Mouse (Mus musculus) kidney, embryonic 15.5 days (tissue): ENCODE data around the gene Dnm3. TPM values are rescaled to one million over a fixed set of nuclear protein-coding genes. Genes with fewer than 3 reads are reported as not detected.

Experiments used
- ATAC-seq: fragments of 200-750 bp; cut with Nextera tagmentation; replicated peaks from 2 replicates; pipeline ENCODE4 v1.8.0; 2017; ENCODE audit warnings: moderate TSS enrichment; ENCODE audit not compliant: low FRiP score
- H3K27ac ChIP-seq: fragments of 300-500 bp; sonication (generic); 2 replicates; pipeline ENCODE4 v1.5.1; 2015; ENCODE audit warnings: mild to moderate bottlenecking, inconsistent platforms
- H3K27me3 ChIP-seq: fragments of 300-500 bp; sonication (generic); 2 replicates; pipeline ENCODE4 v1.6.1; 2015; ENCODE audit warnings: inconsistent platforms
- H3K36me3 ChIP-seq: fragments of 300-500 bp; sonication (generic); 2 replicates; pipeline ENCODE4 v1.6.1; 2015; ENCODE audit warnings: inconsistent platforms
- H3K4me1 ChIP-seq: fragments of 300-500 bp; sonication (generic); 2 replicates; pipeline ENCODE4 v1.6.1; 2015; ENCODE audit warnings: inconsistent platforms
- H3K4me2 ChIP-seq: fragments of 300-500 bp; sonication (generic); 2 replicates; pipeline ENCODE4 v1.6.1; 2015; ENCODE audit warnings: moderate library complexity, mild to moderate bottlenecking, inconsistent platforms
- H3K4me3 ChIP-seq: fragments of 300-500 bp; sonication (generic); replicated peaks from 2 replicates; pipeline ENCODE4 v1.5.1; 2015; ENCODE audit warnings: mild to moderate bottlenecking, inconsistent platforms
- H3K9ac ChIP-seq: fragments of 300-500 bp; sonication (generic); 2 replicates; pipeline ENCODE4 v1.6.1; 2015; ENCODE audit warnings: mild to moderate bottlenecking, inconsistent platforms
- H3K9me3 ChIP-seq: fragments of 300-500 bp; sonication (generic); replicated peaks from 2 replicates; pipeline ENCODE4 v1.6.1; 2016; ENCODE audit warnings: inconsistent platforms
- WGBS: fragments of 180-500 bp; shearing (Covaris S2); methylation state at CpG from one replicate; pipeline ENCODE4 v1.1.7; 2015; ENCODE audit warnings: mixed read lengths; 5-methylcytosine and 5-hydroxymethylcytosine counted together
- polyA plus RNA-seq: library from polyadenylated mRNA; unstranded; fragments of >200 nt; fragmentation: Nextera tagmentation; extraction: Ambion mirVana; gene quantifications from 2 replicates; pipeline ENCODE4 v1.2.1, GENCODE M21; 2015

Dnm3 gene
- polyA plus RNA-seq, 1 experiment from 2014 or later = 7.6 TPM

DNA sequence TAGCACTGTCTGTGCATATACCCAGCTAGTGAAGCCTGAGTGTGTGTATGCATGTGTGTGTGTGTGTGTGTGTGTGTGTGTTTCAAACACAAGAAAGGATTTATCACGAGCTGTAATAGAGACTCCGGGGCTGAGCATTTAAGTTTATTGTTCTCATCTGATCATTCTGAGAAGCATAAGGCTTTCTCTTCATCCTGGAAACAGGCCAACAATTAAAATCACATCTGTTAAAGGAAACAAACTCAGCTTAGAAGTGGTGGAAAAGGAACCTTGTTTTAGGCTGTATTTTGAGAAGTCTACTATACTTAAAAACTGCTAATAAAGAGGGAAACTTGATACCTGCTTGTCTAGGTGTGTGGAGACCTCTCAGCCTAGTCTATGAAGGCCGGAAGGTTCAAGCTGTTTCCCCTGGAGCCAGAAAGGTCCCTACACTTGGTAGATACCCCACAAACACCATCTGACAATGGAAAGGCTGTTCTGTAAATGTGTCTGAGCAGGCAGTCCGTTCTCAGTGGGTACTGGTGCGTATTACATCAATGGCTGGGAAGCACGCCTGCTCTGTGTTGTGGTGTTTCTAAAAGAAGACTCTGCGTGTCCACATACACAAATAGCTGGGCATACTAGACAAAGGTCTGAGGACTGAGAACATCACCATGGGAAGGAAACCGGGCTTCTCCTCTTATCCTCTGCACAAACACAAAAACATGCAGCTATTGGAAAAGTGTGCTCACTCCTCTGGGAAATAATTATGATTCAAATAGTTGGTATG lies 290.3 kb downstream of the Dnm3 start:
- Histone ChIP-seq H3K4me2 (peak overlapping the region; percentile 17; the same call in 1 of the 2 replicates), H3K27ac (peak overlapping the region; percentile 95)
- 27% methylated on average over 8 of the region's 8 CpGs for WGBS

DNA sequence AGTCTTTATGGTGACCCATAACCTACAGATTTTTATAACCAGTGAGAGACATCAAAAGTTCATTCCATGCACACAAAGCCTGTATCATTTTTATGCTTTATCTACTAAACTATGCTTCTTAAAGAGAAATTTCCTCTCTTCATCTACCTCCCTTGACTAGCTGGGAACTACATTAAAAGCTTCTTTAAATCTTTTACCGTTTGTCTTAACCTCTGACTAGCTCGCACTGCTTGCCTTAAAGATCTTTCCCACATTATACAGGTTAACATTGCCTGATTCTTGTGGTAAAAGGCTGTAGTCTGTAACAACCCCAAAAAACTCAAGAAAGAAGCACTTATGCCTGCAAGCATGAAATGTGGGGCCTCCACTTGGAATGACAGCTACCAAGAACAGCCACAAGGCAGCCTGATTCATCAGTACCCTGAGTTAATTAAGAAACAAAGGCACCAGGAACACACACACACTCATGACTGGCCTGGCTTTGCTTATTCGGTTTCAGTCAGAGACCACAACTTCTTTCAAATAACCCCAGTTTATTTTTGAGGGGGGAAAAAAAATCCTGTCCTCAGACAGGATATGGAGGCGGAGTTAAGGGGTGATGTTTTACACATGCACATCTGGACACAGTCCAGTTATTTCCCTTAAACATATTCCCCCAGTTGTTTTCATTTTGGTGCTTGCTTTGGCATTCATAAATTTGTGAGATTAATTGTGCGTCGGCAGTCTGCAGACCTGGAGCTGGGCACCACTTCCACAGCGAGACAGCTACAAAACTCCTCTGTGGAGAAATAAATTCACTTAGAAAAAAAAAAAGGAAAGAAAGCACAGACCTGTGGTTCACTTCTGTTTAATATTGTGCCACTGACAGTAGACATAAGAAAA lies 291.1 kb downstream of the Dnm3 start:
- Histone ChIP-seq H3K9ac (no peak overlapping the region), H3K27ac (peak overlapping the region; percentile 95), H3K4me3 (no peak overlapping the region), H3K4me1 (peaks cover 43% of the 10 kb centered on the region), H3K36me3 (no peaks in the 10 kb centered on the region), H3K4me2 (peak overlapping the region; percentile 17; the same call in 1 of the 2 replicates), H3K9me3 (no peaks in the 10 kb centered on the region), H3K27me3 (no peaks in the 10 kb centered on the region)
- peak; percentile 79 for ATAC-seq
- WGBS = 22% methylated on average over 7 of the region's 7 CpGs

More for the DNA sequence above, 290.3 kb downstream of the Dnm3 start:
- Histone ChIP-seq H3K9ac (no peak overlapping the region), H3K9me3 (no peaks in the 10 kb centered on the region), H3K36me3 (no peaks in the 10 kb centered on the region), H3K4me3 (no peak overlapping the region), H3K27me3 (no peaks in the 10 kb centered on the region), H3K4me1 (peaks cover 42% of the 10 kb centered on the region)
- ATAC-seq = peak; percentile 31

DNA sequence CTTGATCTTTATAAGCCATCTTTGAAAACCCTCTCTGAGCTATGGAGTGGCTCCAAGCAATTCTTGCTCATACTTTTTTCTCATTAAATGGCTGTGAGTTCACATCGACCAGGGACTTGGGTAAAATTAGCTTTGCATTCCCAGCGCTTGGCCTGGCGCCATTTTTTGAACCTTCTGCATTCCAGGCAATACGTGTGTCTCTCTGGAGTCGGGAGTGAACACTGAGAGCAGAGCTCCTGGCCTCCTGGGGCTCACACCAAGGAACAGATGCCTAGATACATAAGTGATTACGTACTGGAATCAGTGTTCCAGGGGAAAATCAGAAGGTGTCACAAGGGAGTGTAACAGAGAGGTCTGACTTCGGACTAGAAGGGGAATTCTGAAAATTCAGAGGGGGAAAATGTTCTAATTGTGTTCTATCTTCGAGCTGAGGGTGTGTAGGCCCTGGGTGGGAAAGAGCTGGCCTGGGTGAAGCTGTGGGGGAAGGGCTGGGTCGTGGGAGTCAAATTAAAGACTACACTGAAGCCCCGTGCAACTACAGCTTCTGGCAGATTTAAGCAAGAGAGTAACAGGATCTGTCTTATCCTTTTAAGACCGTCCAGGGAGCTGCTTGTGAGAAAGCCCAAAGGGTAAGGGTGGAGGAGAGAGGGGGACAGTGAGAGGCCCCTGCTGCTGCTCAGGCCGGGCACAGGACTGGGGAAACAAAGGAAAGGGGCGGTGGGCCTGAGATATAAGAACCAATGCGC lies 293.7 kb downstream of the Dnm3 start:
- ATAC-seq = peak; percentile 61
- Histone ChIP-seq H3K27ac (peak overlapping the region; percentile 80), H3K27me3 (no peaks in the 10 kb centered on the region), H3K4me3 (no peak overlapping the region), H3K4me2 (no peak overlapping the region), H3K9ac (no peak overlapping the region), H3K36me3 (no peaks in the 10 kb centered on the region), H3K9me3 (no peaks in the 10 kb centered on the region), H3K4me1 (peaks cover 61% of the 10 kb centered on the region)
- whole genome bisulfite sequencing = 29% methylated on average over 14 of the region's 14 CpGs

DNA sequence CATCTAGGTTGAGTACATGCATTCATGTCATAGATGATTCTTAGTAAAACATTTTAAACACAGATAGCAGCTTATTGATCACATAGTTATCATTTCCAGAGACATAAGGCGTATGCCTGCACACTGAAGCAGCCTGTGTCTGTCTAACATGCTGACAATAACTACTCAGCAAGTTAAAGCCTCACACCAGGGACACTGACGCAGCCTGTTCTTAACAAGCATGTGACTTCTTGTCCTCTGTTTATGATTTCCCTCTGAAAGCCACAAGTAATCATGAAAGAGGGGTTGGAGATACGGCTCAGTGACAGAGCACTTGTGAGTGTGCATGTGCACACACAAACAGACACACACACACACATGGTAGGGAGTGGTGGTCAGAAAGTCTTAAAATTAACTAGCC lies 294.4 kb downstream of the Dnm3 start:
- no peak overlapping the region for H3K9ac ChIP-seq
- peak overlapping the region; percentile 80 for H3K27ac ChIP-seq
- no peak overlapping the region for H3K4me2 ChIP-seq
- H3K4me3 ChIP-seq = no peak overlapping the region
- no peak for ATAC-seq
- H3K36me3 ChIP-seq = no peaks in the 10 kb centered on the region
- WGBS = 61% methylated on average over 3 of the region's 3 CpGs
- no peaks in the 10 kb centered on the region for H3K9me3 ChIP-seq
- peaks cover 62% of the 10 kb centered on the region for H3K4me1 ChIP-seq
- H3K27me3 ChIP-seq = no peaks in the 10 kb centered on the region

DNA sequence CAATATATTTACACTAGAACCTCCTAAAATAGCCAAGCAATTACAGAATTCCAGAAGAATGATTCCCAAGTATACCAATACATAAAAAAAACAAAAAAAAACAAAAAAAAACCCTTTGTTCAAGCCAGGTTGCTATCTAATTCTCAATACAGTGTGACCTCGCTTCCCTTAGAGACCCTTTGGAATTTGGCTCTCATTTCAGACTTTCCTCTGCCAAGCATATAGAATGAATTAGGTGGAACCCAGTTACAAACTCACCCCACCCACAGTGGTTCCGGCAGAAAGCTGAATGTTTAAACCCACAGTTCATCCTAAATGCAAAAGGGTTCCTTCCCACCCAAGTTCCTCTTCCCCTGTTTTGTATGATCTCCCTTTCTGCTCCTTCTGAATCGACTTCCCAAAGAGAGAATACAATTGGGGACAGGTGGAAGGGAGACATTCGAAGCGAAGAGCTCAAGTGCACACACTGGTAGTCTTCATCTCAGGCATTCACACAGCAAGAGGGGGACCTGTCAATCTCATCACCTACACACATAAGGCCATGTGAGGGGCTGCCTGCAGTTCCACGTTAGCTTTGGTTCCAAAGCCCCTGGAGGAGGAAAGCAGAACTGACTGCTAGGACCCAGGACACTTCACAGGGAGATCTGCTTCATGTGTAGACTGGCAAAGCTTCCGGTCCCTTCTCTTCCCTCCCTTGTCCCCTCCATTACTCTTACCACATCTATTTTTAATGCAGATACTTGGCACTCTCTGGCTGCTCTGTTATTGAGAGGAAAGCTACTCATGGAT lies 296.5 kb downstream of the Dnm3 start:
- H3K4me1 ChIP-seq = peaks cover 46% of the 10 kb centered on the region
- no peak overlapping the region for H3K4me3 ChIP-seq
- H3K9me3 ChIP-seq = no peaks in the 10 kb centered on the region
- 73% methylated on average over 7 of the region's 7 CpGs for WGBS
- H3K4me2 ChIP-seq = no peak overlapping the region
- peak overlapping the region; percentile 76 for H3K27ac ChIP-seq
- no peak overlapping the region for H3K9ac ChIP-seq
- H3K27me3 ChIP-seq = no peaks in the 10 kb centered on the region
- H3K36me3 ChIP-seq = no peaks in the 10 kb centered on the region
- ATAC-seq = no peak

DNA sequence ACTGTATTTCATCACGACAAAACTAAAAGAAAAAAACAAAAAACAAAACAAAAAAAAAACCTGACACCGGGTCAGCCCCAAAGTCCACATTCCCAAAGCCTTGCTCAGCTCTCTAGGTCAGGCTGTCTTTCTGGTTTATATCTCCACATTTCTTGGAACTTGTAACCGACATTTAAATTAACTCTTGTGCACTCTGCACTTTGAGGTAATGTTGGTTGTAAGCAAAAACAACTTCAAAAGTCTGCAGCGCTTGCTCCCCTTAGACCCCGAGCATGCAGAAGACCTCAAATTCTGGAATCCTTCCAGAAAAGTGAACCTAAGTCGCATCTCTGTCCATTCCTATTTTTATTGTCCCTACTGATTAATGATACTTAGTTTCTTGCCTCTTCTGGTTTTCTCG lies 297.4 kb downstream of the Dnm3 start:
- peak; percentile 61 for ATAC-seq
- Histone ChIP-seq H3K9ac (no peak overlapping the region), H3K36me3 (no peaks in the 10 kb centered on the region), H3K4me1 (peaks cover 40% of the 10 kb centered on the region), H3K27me3 (no peaks in the 10 kb centered on the region), H3K9me3 (no peaks in the 10 kb centered on the region), H3K4me3 (no peak overlapping the region), H3K27ac (peak overlapping the region; percentile 64; the same call in 1 of the 2 replicates), H3K4me2 (no peak overlapping the region)
- 34% methylated on average over 7 of the region's 7 CpGs for WGBS

DNA sequence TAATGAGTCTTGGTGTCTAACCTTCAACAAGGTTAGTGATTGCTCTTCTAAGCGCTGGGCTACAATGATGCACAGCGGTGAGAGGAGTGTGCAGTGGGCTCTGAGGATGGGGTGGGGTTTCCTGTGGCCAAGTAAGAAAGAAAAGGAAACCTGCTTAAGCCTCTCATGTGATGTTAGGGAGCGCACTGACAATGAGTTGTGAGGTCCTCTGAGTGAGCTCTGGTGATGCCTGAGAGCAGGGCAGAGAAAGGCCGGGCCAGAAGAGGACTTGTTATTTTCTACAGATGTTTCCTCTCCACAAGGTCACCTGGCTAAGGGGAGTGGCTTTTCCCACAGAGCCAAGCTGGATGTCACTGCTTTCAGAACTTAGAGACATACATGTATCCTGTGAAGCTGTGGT lies 298.4 kb downstream of the Dnm3 start:
- ATAC-seq = no peak
- H3K36me3 ChIP-seq = no peaks in the 10 kb centered on the region
- no peak overlapping the region for H3K4me3 ChIP-seq
- H3K27ac ChIP-seq = peak overlapping the region; percentile 64
- no peaks in the 10 kb centered on the region for H3K9me3 ChIP-seq
- H3K9ac ChIP-seq = no peak overlapping the region
- H3K27me3 ChIP-seq = no peaks in the 10 kb centered on the region
- H3K4me1 ChIP-seq = peaks cover 35% of the 10 kb centered on the region
- WGBS = 70% methylated on average over 4 of the region's 4 CpGs
- no peak overlapping the region for H3K4me2 ChIP-seq

DNA sequence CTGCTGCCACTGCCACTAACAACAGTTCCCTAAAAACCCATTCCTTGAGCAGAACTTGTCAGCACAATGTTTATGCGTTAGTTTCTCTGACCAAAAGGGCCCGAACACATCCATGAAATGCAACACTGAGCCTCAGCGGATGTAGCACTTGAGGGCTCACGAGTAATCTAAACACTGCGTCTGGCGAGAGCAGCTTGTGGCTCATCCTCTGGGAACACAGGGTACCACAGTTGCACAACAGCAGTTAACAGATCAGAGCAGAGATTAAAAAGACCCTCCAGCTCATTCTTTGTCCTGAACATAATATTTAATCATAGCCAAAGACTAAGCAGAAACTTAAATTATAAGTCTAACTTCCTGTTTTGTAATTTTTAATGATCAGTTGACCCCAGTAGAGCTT lies 305.0 kb downstream of the Dnm3 start:
- 25% methylated on average over 6 of the region's 6 CpGs for WGBS

DNA sequence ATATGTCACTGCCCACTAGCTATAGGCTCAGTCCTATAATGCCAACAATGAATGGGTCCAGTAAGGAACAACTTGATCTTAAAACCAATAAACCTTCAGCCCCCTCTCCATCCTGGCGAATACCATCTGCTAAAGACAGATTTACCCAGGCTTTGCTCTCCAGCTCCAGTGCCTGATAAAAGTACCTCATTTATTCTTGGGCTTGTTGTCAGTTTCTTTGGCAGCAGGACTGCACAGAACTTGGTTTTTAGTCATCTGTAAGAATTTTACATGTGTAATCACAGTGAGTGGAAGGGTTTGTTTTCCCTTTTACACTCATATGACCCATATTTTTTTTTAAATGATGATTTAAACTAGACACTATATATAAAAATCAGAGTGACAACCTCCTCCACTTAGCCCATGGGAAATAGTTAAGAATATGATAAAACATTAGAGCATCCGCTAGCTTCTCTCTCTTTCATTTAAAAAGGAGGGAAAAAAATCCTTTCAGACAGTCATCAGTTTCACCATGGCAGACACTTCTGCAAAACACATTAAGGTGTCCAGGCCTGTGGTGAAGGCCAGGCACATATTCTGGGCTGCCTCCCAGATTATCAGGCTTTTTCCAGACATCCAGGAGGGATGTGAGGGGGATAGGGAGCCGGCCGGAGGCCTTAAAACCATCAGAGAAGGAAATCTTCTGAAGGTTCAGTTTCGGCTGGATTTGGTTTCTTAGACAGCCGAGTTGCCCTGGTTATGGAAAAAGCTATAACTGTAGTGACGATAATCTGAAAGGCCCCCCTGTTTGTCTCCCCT lies 313.9 kb downstream of the Dnm3 start:
- Histone ChIP-seq H3K36me3 (no peaks in the 10 kb centered on the region), H3K9me3 (no peaks in the 10 kb centered on the region), H3K4me3 (no peak overlapping the region), H3K27ac (peak overlapping the region; percentile 56; the same call in 1 of the 2 replicates), H3K9ac (no peak overlapping the region), H3K27me3 (no peaks in the 10 kb centered on the region), H3K4me2 (no peak overlapping the region), H3K4me1 (peaks cover 33% of the 10 kb centered on the region)
- WGBS = 56% methylated on average over 7 of the region's 7 CpGs
- no peak for ATAC-seq

More for the DNA sequence above, 305.0 kb downstream of the Dnm3 start:
- ATAC-seq = no peak
- Histone ChIP-seq H3K27ac (no peak overlapping the region), H3K9me3 (no peaks in the 10 kb centered on the region), H3K36me3 (no peaks in the 10 kb centered on the region), H3K4me3 (no peak overlapping the region), H3K4me2 (no peak overlapping the region), H3K4me1 (no peaks in the 10 kb centered on the region), H3K9ac (no peak overlapping the region), H3K27me3 (no peaks in the 10 kb centered on the region)

DNA sequence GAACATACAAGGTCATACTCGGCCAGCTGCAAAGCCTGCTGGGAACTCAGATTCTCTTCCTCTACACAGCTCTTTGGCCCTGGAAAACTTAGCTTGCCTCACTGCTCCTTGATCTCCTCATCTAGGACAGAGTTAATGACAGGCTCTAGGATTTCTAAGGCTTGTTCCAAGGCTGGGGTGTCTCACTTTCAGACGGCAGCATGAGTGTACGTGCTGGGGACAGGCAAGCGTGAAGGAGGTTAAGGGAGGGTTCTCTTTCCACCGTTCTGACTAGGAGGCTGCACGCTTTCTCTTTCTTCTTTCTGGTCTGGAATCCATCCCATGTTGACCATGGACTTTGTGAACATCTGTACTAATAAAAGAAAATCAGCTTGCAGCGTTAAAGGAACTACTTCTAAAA lies 315.2 kb downstream of the Dnm3 start:
- Histone ChIP-seq H3K4me2 (no peak overlapping the region), H3K9ac (no peak overlapping the region), H3K27me3 (no peaks in the 10 kb centered on the region), H3K4me3 (no peak overlapping the region), H3K27ac (peak overlapping the region; percentile 33; the same call in 1 of the 2 replicates), H3K9me3 (no peaks in the 10 kb centered on the region), H3K4me1 (peaks cover 38% of the 10 kb centered on the region), H3K36me3 (no peaks in the 10 kb centered on the region)
- WGBS = 47% methylated on average over 7 of the region's 7 CpGs
- 0 out of 2 replicates have a peak, but pooled peaks have one; percentile 49 for ATAC-seq
